Mouse (Mus musculus): Measurements from ENCODE around the gene Rbm42.

The Rbm42 gene

DNA sequence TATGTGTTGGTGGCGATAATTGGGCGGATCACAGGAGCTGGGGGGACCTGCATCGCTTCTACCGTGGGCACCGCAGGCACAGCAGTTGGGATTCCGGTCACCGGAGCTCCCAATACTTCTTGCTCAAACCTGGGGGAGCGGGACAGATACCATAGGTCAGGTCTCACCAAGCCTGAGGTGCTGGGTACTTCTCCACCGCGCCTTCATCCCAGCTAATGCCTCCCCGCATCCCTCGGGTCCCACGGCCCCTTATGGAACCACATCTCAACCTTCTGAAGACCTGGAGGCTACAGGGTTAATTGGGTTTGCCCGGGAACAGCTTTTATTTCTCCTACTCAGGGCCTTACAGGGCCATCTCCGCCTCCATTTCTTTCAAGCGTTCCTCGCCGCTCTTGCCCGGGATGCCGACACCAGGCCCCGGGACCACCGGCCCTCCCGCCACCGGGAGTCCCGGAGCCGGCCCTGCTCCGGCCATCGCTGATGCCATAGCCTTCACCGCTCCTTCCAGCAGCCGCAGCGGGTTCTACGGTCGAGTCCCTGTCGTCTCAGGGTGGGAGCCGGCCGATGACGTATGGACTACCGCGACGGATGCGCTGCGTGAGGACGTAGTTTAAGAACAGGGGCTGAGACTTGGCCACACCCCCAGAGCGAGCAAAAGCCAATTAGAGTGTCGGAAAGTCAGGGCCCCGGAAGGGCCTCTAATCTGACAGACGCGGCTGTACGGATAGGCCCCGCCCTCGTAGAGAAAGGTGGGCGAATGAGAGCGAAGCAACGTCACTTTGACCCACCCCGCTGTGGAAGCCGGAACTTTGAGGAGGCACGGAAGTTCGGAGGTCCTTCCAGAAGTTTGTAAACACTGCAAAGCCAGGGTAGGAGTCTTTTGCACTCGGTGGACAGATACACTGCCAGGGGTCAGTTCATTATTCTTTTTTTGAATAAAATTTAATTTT lies at the start of gene Rbm42:
Gene Rbm42 (minus strand): TSS at position 727 of the 950 bp plus-strand sequence.
- peak; percentile 98 to 99 for DNase-seq

DNA sequence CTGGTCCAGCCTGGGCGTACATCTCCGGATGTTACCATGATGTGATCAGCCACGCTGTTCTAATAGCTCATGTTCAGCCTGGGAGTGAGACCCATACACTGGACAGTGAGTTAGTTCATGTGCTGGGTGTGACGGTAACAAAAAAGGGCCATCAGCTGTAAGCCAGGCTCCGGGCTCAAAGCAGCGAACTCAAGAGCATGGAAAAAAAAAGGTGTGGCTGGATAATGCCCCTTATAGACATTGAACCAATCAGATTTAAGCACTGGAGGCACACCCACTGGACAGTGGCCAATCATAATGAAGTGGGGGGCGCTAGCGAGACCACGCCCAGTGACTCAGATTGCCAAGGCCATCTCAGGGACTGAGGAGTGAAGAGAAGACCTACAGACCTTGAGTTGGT lies 48.5 kb upstream of the Rbm42 start, which contains the start of gene 2200002J24Rik:
Gene 2200002J24Rik (plus strand): TSS at position 338 of the 400 bp plus-strand sequence.
- DNase-seq, result peak; percentile 34 to 39

- DNase-seq, result no peak
Observed at GRCm38 (mm10) chr7:30698101-30698500, 48.0 kb upstream of the Rbm42 start.

DNA sequence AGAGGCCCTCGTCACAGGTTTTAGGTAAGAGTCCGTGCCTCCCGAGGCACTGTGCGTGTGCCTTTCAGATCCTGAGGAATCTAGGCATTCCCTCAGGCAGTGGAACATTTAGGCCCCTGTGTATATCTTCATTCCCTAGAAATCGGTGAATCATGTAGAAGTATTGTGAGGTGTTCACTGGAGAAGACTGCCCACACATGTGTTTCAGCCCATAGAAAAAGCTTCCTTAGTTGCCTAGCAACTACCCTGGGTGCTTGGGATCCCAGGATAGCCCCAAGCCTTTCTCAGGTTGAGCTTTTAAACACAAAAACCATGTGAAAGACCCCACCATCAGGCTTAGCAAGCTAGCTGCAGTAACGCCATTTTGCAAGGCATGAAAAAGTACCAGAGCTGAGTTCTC lies 38.2 kb upstream of the Rbm42 start:
- no peak for DNase-seq

DNA sequence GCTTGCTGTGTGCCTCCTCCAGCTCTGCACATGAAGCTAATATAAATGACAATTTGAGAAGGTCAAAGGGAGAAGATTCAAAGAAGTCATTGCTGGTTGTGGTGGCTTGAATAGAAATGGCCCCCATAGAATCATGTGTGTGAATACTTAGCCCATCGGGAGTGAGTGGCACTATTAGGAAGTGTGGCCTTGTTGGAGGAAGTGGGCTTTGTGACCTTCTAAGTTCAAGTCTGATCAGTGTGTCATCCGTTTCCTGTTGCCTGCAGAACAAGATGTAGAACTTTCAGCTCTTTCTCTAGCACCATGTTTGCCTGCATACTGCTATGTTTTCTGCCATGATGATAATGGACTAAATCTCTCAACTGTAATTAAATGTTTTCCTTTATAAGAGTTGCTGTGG lies 33.3 kb upstream of the Rbm42 start:
- DNase-seq, result no peak

- no peak for DNase-seq
Observed at GRCm38 (mm10) chr7:30681897-30682296, 31.8 kb upstream of the Rbm42 start.

DNA sequence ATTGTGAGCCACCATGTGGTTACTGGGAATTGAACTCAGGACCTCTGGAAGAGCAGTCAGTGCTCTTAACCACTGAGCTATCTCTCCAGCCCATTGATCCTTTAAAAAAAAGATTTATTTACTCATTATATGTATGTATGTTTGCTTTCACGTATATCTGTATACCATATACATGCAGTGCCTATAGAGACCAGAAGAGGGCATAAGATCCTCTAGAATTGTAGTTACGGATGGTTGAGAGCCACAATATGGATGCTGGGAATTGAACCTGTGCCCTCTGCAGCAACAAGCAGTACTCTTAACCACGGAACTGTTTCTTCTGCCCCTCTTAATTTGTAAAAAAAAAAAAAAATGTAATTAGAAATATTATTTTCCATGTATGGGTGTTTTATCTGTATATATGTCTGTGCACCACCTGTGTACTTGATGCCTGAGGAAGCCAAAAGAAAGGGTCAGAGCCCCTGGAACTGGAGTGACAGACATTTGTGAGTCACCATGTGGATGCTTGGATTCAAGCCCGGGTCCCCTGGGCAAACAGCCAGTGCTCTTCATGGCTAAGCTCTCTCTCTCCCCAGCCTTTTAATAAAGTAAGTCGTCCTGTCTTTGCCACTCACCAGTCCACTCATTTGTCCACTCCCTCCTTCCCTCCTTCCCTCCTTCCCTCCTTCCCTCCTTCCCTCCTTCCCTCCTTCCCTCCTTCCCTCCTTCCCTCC lies 28.3 kb upstream of the Rbm42 start:
- DNase-seq, result peak in 1 of 2 experiments; percentile 42

DNA sequence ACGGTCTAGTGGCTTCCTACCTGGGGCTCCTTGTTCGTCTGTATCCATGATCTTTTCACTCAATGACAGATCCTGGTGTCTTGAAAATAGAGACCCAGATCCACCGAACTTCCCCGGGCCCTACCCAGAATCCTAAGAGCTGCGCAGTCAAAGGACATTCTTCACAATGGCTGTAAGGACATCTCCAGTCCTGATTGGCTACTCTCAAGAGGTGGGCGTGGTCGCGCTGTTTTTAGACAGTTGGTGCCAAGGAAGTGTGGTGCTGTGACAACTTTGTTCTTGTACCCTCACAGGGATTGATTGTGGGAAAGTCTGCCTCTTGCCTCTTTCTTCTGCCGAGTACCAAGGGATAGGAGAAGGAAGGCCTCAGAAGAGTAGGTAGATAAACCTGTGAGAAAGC lies 21.4 kb upstream of the Rbm42 start, which contains the start of gene Pmis2:
Gene Pmis2 (minus strand): TSS at position 126 of the 400 bp plus-strand sequence.
- DNase-seq, result no peak

- DNase-seq, result no peak
Observed at GRCm38 (mm10) chr7:30669229-30669628, 19.1 kb upstream of the Rbm42 start.

GRCm38 (mm10) chr7:30665321-30665720 lies 15.2 kb upstream of the Rbm42 start:
- no peak for DNase-seq

DNA sequence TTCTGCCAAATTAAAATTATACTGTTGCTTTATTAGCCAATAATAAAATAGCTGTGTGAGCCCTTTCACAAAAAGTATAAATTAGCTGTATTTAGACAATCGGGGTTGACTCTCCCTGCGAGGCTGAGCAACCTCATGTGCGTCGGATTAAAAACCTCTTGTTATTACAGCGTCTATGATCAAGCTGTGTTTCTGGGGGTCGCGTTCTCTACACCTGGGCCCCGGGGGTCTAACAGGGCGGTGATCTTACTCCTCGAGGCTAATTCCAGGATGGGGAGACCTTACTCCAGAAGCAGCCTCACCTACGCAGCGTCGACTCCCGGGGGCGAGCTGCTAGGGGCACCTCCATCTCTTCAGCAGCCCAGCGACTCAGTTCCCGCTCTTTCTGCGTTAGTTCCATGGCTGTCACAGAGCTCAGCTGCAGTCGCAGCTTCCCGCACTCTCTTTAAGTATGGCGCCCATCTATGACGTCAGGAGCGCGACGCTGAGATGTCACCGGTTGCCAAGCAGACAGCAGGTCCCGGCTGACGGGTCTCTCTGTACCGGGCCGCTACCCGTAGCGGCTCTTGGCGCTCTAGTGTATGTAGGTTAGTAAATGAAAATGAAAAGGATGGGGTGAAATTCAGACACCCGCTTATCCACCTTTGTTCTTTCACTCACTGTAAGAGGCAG lies 14.5 kb upstream of the Rbm42 start, which contains the start of gene Haus5:
Gene Haus5 (minus strand): TSS at position 466 of the 672 bp plus-strand sequence.
- DNase-seq, result peak; percentile 90 to 93

DNA sequence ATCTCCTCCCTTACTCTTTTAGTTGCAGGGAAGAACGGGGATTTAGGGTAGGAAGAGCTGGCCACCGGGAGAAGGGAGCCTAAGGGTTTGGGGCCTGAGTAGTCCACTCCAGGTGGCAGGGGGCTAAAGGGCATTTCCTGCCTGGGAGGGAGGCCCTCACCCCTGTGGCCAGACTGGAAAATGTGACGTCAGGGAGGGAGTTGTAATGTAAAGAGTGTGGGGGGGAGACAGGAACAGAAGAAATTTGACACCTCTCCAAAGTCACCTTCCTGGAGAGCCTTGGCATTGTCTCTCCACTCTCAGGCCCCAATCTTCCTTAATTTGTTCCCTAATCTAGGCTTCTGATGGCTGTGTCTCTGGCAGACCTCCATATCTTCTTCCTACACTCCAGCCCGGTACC lies 11.0 kb downstream of the Rbm42 start:
- DNase-seq, result no peak

- no peak for DNase-seq
Observed at GRCm38 (mm10) chr7:30636395-30636794, 13.7 kb downstream of the Rbm42 start.

GRCm38 (mm10) chr7:30635752-30636151 lies 14.4 kb downstream of the Rbm42 start, which contains the start of gene Etv2:
TSS of gene Etv2 (minus strand) at chr7:30635852.
- DNase-seq, result no peak

GRCm38 (mm10) chr7:30634621-30635020 lies 15.5 kb downstream of the Rbm42 start:
- DNase-seq, result peak; percentile 65 to 69

- no peak for DNase-seq
Observed at GRCm38 (mm10) chr7:30633762-30634412, 16.2 kb downstream of the Rbm42 start.

GRCm38 (mm10) chr7:30629013-30629412 lies 21.1 kb downstream of the Rbm42 start:
- no peak for DNase-seq

DNA sequence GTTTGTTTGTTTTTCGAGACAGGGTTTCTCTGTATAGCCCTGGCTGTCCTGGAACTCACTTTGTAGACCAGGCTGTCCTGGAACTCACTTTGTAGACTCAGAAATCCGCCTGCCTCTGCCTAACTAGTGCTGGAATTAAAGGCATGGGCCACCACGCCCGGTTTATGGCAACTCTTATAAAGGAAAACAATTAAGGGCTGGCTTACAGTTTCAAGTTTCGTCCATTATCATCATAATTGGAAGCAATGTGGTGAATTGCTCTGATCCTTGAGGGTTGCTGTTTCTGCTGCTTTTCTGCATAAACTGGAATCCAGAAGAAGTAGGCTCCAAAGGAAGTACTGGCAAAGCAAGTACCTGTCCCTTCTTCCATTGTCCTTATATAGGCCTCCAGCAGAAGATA lies 23.5 kb downstream of the Rbm42 start:
- DNase-seq, result no peak

DNA sequence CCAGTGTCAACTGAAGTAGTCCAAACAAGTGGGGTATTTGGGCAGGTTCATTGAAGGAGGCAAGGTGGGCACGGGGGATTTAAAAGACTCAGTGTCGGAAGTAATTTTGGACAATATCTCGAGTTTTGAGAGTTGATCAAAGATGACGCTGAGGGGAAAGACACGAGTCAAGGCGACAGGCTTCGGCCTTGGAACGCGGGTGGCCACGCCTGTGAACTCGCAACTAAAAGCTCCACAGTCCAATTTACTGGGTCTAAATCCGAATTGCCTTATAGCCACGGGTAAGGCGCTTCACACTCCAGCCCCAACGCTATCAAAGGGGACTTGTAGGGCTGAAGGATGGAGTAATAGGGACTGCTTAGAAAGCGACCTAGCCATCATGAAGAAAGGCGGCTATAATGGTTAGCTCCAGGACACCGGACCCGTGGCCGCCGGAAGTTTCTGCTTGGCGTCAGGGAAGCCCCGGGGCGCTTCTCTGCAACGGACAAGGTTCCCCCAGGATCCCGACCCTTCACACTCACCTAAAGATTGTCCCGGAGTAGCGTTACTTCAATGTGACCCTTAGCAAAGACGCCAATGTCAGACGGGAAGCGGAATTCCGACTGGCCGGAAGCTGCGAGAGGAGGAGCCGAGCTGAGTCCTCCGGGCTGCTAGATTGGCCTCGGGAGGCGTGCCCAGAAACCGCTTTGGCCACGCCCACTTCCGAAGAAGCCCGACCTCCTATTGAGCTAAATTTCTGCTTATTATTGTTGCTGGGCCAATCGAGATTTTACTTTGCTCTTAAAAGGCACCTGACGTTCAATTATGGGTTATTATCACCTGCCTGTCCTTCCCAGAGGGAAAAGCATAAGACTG lies 24.4 kb downstream of the Rbm42 start, which contains the start of gene Cox6b1:
Gene Cox6b1 (minus strand): TSS at position 622 of the 855 bp plus-strand sequence.
- DNase-seq, result peak; percentile 90 to 92

- peak in 1 of 2 experiments; percentile 29 for DNase-seq
Observed at GRCm38 (mm10) chr7:30619202-30619601, 30.9 kb downstream of the Rbm42 start.

DNA sequence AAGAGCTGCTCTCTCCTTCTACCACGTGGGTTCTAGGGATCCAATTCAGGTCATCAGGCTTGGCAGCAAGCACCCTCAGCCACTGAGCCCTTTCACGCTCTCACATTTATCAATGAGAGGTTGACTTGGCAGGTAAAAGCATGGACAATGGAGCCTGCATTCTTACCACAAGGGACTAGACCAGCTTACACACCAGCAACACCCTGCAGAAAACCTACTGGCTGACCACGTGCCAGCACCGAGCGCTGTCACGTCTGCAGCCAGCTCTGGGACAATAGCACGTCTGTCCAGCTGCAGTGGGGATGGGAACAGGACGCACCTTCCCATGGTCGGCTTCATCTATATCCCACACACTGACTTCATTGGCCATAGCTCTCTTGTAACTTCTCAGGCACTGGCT lies 31.5 kb downstream of the Rbm42 start:
- no peak for DNase-seq

All from lung, postnatal 4 days (tissue).